Mouse (Mus musculus): Measurements from ENCODE around the gene Hic1.
A peak's percentile ranks its signal among the peaks of the same experiment; 100 is the strongest.
"Not testable (repeated sequence)": the region's sequence is repeated elsewhere in the genome, so short reads cannot be mapped to it uniquely, and the experiment has no call there.

Hic1 gene

GRCm38 (mm10) chr11:75192336-75193214, 23.3 kb upstream of the Hic1 start:
- DNase-seq (ENCODE audit: low spot score) = no peak

GRCm38 (mm10) chr11:75191841-75192240, 22.5 kb upstream of the Hic1 start:
- DNase-seq (ENCODE audit: low spot score) = no peak

GRCm38 (mm10) chr11:75190905-75191441, 21.7 kb upstream of the Hic1 start, which contains the start of gene Dph1:
Gene Dph1, minus strand, starts transcription at chr11:75191241.
- DNase-seq (ENCODE audit: low spot score) = no peak

GRCm38 (mm10) chr11:75190371-75190724, 21.0 kb upstream of the Hic1 start:
- no peak for DNase-seq (ENCODE audit: low spot score)

- DNase-seq (ENCODE audit: low spot score) = no peak
These were observed 20.5 kb upstream of the Hic1 start for GRCm38 (mm10) chr11:75189713-75190370.

- DNase-seq (ENCODE audit: low spot score) = no peak
These were observed 15.7 kb upstream of the Hic1 start for GRCm38 (mm10) chr11:75184986-75185385.

GRCm38 (mm10) chr11:75184573-75184972, 15.3 kb upstream of the Hic1 start:
- DNase-seq (ENCODE audit: low spot score) = no peak

- no peak for DNase-seq (ENCODE audit: low spot score)
These were observed 14.7 kb upstream of the Hic1 start for GRCm38 (mm10) chr11:75183917-75184570.

- peak; percentile 76 for DNase-seq (ENCODE audit: low spot score)
These were observed 9.4 kb upstream of the Hic1 start, which contains the start of gene Ovca2 for GRCm38 (mm10) chr11:75178672-75179208. Gene Ovca2, minus strand, starts transcription at chr11:75178835.

- no peak for DNase-seq (ENCODE audit: low spot score)
These were observed 8.7 kb upstream of the Hic1 start for GRCm38 (mm10) chr11:75178011-75178410.

GRCm38 (mm10) chr11:75174574-75174973, 5.3 kb upstream of the Hic1 start:
- not testable (repeated sequence) for DNase-seq (ENCODE audit: low spot score)

GRCm38 (mm10) chr11:75173799-75174165, 4.5 kb upstream of the Hic1 start:
- no peak for DNase-seq (ENCODE audit: low spot score)

- DNase-seq (ENCODE audit: low spot score) = peak; percentile 86
These were observed 3.9 kb upstream of the Hic1 start for GRCm38 (mm10) chr11:75173095-75173798.

- DNase-seq (ENCODE audit: low spot score) = no peak
These were observed 3.1 kb upstream of the Hic1 start for GRCm38 (mm10) chr11:75172151-75173094.

GRCm38 (mm10) chr11:75171186-75171865, 2.0 kb upstream of the Hic1 start:
- DNase-seq (ENCODE audit: low spot score) = no peak

GRCm38 (mm10) chr11:75170136-75170751, 925 bp upstream of the Hic1 start:
- peak; percentile 94 for DNase-seq (ENCODE audit: low spot score)

- DNase-seq (ENCODE audit: low spot score) = no peak
These were observed 543 bp downstream of the Hic1 start for GRCm38 (mm10) chr11:75168590-75169361.

Data from layer of hippocampus, adult 9-10 months (tissue).